Mouse (Mus musculus): Measurements from ENCODE around the gene Zc3h7b. TPM values are rescaled to one million over a fixed set of nuclear protein-coding genes. Genes with fewer than 3 reads are reported as not detected.
"Not testable (repeated sequence)": the region's sequence is repeated elsewhere in the genome, so short reads cannot be mapped to it uniquely, and the experiment has no call there.

Zc3h7b gene
- polyA plus RNA-seq, 1 experiment from 2014 or later, result 57.5 TPM

GRCm38 (mm10) chr15:81718336-81719138 is 26.3 kb upstream of the Zc3h7b start:
- WGBS, result 90% methylated on average over 9 of the region's 9 CpGs
- H3K27ac ChIP-seq, result no peak overlapping the region
- H3K4me3 ChIP-seq, result no peak overlapping the region
- DNase-seq (ENCODE audit: low spot score), result no peak
- no peaks in the 10 kb centered on the region for H3K27me3 ChIP-seq (ENCODE audit: low read depth, poor library complexity, severe bottlenecking)
- peaks cover 95% of the 10 kb centered on the region for H3K36me3 ChIP-seq
- no peaks in the 10 kb centered on the region for H3K9me3 ChIP-seq (replicated peaks)
- no peaks in the 10 kb centered on the region for H3K4me1 ChIP-seq

GRCm38 (mm10) chr15:81719139-81719531 is 25.7 kb upstream of the Zc3h7b start:
- 93% methylated on average over 6 of the region's 6 CpGs for WGBS
- Histone ChIP-seq H3K4me3 (no peak overlapping the region), H3K27ac (no peak overlapping the region), H3K36me3 (peaks cover 95% of the 10 kb centered on the region), H3K27me3 (ENCODE audit: low read depth, poor library complexity, severe bottlenecking) (no peaks in the 10 kb centered on the region), H3K9me3 (replicated peaks) (no peaks in the 10 kb centered on the region), H3K4me1 (no peaks in the 10 kb centered on the region)
- no peak for DNase-seq (ENCODE audit: low spot score)

- Histone ChIP-seq H3K9me3 (replicated peaks) (no peaks in the 10 kb centered on the region), H3K36me3 (peaks cover 96% of the 10 kb centered on the region), H3K27ac (no peak overlapping the region), H3K27me3 (ENCODE audit: low read depth, poor library complexity, severe bottlenecking) (no peaks in the 10 kb centered on the region), H3K4me1 (0 out of 2 replicates have a peak, but pooled peaks cover 3% of the 10 kb centered on the region), H3K4me3 (no peak overlapping the region)
- DNase-seq (ENCODE audit: low spot score), result no peak
- WGBS, result 95% methylated on average over 5 of the region's 5 CpGs
These were observed 22.5 kb upstream of the Zc3h7b start for GRCm38 (mm10) chr15:81722361-81722760.

- DNase-seq (ENCODE audit: low spot score), result no peak
- Histone ChIP-seq H3K9me3 (replicated peaks) (no peaks in the 10 kb centered on the region), H3K36me3 (peaks cover 83% of the 10 kb centered on the region), H3K4me1 (peaks cover 10% of the 10 kb centered on the region), H3K27ac (no peak overlapping the region), H3K27me3 (ENCODE audit: low read depth, poor library complexity, severe bottlenecking) (no peaks in the 10 kb centered on the region), H3K4me3 (no peak overlapping the region)
- 92% methylated on average over 11 of the region's 11 CpGs for WGBS
These were observed 21.2 kb upstream of the Zc3h7b start for GRCm38 (mm10) chr15:81723653-81724052.

- DNase-seq (ENCODE audit: low spot score), result no peak
- H3K27me3 ChIP-seq (ENCODE audit: low read depth, poor library complexity, severe bottlenecking), result no peaks in the 10 kb centered on the region
- 98% methylated on average over 8 of the region's 8 CpGs for WGBS
- H3K36me3 ChIP-seq, result peaks cover 60% of the 10 kb centered on the region
- no peak overlapping the region for H3K27ac ChIP-seq
- no peaks in the 10 kb centered on the region for H3K9me3 ChIP-seq (replicated peaks)
- H3K4me3 ChIP-seq, result no peak overlapping the region
- peaks cover 16% of the 10 kb centered on the region for H3K4me1 ChIP-seq
These were observed 18.9 kb upstream of the Zc3h7b start for GRCm38 (mm10) chr15:81725965-81726364.

GRCm38 (mm10) chr15:81729241-81729791 is 15.5 kb upstream of the Zc3h7b start:
- H3K4me3 ChIP-seq, result peak overlapping the region; percentile 89
- H3K27ac ChIP-seq, result peak overlapping the region; percentile 90
- WGBS, result under 1% methylated on average over 49 of the region's 49 CpGs
- DNase-seq (ENCODE audit: low spot score), result peak; percentile 54
- H3K36me3 ChIP-seq, result peaks cover 26% of the 10 kb centered on the region
- H3K27me3 ChIP-seq (ENCODE audit: low read depth, poor library complexity, severe bottlenecking), result no peaks in the 10 kb centered on the region
- H3K4me1 ChIP-seq, result peaks cover 16% of the 10 kb centered on the region
- H3K9me3 ChIP-seq (replicated peaks), result no peaks in the 10 kb centered on the region

- 6% methylated on average over 41 of the region's 41 CpGs for WGBS
These were observed 14.8 kb upstream of the Zc3h7b start for GRCm38 (mm10) chr15:81729792-81730635.

GRCm38 (mm10) chr15:81735075-81735474 is 9.8 kb upstream of the Zc3h7b start:
- Histone ChIP-seq H3K4me3 (no peak overlapping the region), H3K27ac (no peak overlapping the region), H3K36me3 (no peaks in the 10 kb centered on the region), H3K27me3 (ENCODE audit: low read depth, poor library complexity, severe bottlenecking) (no peaks in the 10 kb centered on the region), H3K4me1 (no peaks in the 10 kb centered on the region), H3K9me3 (replicated peaks) (no peaks in the 10 kb centered on the region)
- WGBS, result 57% methylated on average over 3 of the region's 3 CpGs
- no peak for DNase-seq (ENCODE audit: low spot score)

More at GRCm38 (mm10) chr15:81729792-81730635, 14.8 kb upstream of the Zc3h7b start:
- H3K9me3 ChIP-seq (replicated peaks), result no peaks in the 10 kb centered on the region
- peaks cover 19% of the 10 kb centered on the region for H3K36me3 ChIP-seq
- H3K4me3 ChIP-seq, result peak overlapping the region; percentile 89
- peak; percentile 95 for DNase-seq (ENCODE audit: low spot score)
- H3K4me1 ChIP-seq, result peaks cover 16% of the 10 kb centered on the region
- peak overlapping the region; percentile 90 for H3K27ac ChIP-seq
- H3K27me3 ChIP-seq (ENCODE audit: low read depth, poor library complexity, severe bottlenecking), result no peaks in the 10 kb centered on the region

GRCm38 (mm10) chr15:81739296-81739695 is 5.6 kb upstream of the Zc3h7b start:
- 79% methylated on average over 3 of the region's 3 CpGs for WGBS
- Histone ChIP-seq H3K4me3 (no peak overlapping the region), H3K36me3 (no peaks in the 10 kb centered on the region), H3K27me3 (ENCODE audit: low read depth, poor library complexity, severe bottlenecking) (no peaks in the 10 kb centered on the region), H3K27ac (no peak overlapping the region), H3K9me3 (replicated peaks) (no peaks in the 10 kb centered on the region), H3K4me1 (peaks cover 4% of the 10 kb centered on the region)
- DNase-seq (ENCODE audit: low spot score), result no peak

GRCm38 (mm10) chr15:81739924-81740323 is 4.9 kb upstream of the Zc3h7b start:
- Histone ChIP-seq H3K9me3 (replicated peaks) (no peaks in the 10 kb centered on the region), H3K27me3 (ENCODE audit: low read depth, poor library complexity, severe bottlenecking) (no peaks in the 10 kb centered on the region), H3K4me1 (peaks cover 8% of the 10 kb centered on the region), H3K36me3 (no peaks in the 10 kb centered on the region), H3K4me3 (no peak overlapping the region), H3K27ac (no peak overlapping the region)
- DNase-seq (ENCODE audit: low spot score), result no peak
- WGBS, result 8% methylated on average over 2 of the region's 2 CpGs

- not testable (repeated sequence) for H3K9me3 ChIP-seq (replicated peaks); H3K27me3 ChIP-seq (ENCODE audit: low read depth, poor library complexity, severe bottlenecking); H3K27ac ChIP-seq; H3K4me3 ChIP-seq; DNase-seq (ENCODE audit: low spot score); H3K36me3 ChIP-seq
- WGBS, result 47% methylated on average over 2 of the region's 2 CpGs
- peaks cover 18% of the 10 kb centered on the region for H3K4me1 ChIP-seq
These were observed 2.5 kb upstream of the Zc3h7b start for GRCm38 (mm10) chr15:81742368-81742767.

GRCm38 (mm10) chr15:81745601-81746114 is 801 bp downstream of the Zc3h7b start:
- Histone ChIP-seq H3K4me3 (peak overlapping the region; percentile 93), H3K9me3 (replicated peaks) (no peaks in the 10 kb centered on the region), H3K27ac (peak overlapping the region; percentile 98), H3K36me3 (peaks cover 12% of the 10 kb centered on the region; the same call in 1 of the 2 replicates), H3K27me3 (ENCODE audit: low read depth, poor library complexity, severe bottlenecking) (no peaks in the 10 kb centered on the region), H3K4me1 (peaks cover 18% of the 10 kb centered on the region)
- DNase-seq (ENCODE audit: low spot score), result peak; percentile 86
- under 1% methylated on average over 32 of the region's 33 CpGs for WGBS
